Comparison of ENCODE assay signal across 35 mouse cellular contexts in genomic region chr7:143093847-143094246, GRCm38 (mm10). TPM values are rescaled to one million over a fixed set of nuclear protein-coding genes. Genes with fewer than 3 reads are reported as not detected.
"Had no signal": no experiment of that assay in that cellular context is flagged by ENCODE, and none has a peak within 500 bp of the region (broad histone marks: within the 10 kb centered on the region; RNA-seq: fewer than 3 reads in every experiment).

No protein-coding gene starts in this region.

- H3K4me2 ChIP-seq: limb, embryonic 12.5 days; limb, embryonic 13.5 days; limb, embryonic 15.5 days; liver, embryonic 11.5 days; liver, embryonic 12.5 days; liver, embryonic 13.5 days; liver, embryonic 15.5 days; lung, embryonic 14.5 days; lung, embryonic 15.5 days; midbrain, embryonic 11.5 days; midbrain, embryonic 12.5 days; midbrain, embryonic 13.5 days; midbrain, embryonic 15.5 days had no signal

- H3K27me3 ChIP-seq: limb, embryonic 12.5 days; limb, embryonic 13.5 days; limb, embryonic 15.5 days; lung, embryonic 15.5 days; midbrain, embryonic 15.5 days had no signal

- H3K9me3 ChIP-seq: limb, embryonic 10.5 days; limb, embryonic 12.5 days; limb, embryonic 13.5 days; limb, embryonic 15.5 days; liver, embryonic 12.5 days; liver, embryonic 13.5 days; liver, embryonic 15.5 days; lung, embryonic 15.5 days; midbrain, embryonic 10.5 days; midbrain, embryonic 12.5 days; midbrain, embryonic 13.5 days; midbrain, embryonic 15.5 days had no signal

- H3K9ac ChIP-seq: limb, embryonic 12.5 days; limb, embryonic 13.5 days; limb, embryonic 15.5 days; liver, embryonic 12.5 days; liver, embryonic 13.5 days; liver, embryonic 14.5 days; liver, embryonic 15.5 days; liver, postnatal 0 days; lung, embryonic 14.5 days; lung, embryonic 15.5 days; midbrain, embryonic 12.5 days; midbrain, embryonic 13.5 days; midbrain, embryonic 15.5 days had no signal

- H3K36me3 ChIP-seq: limb, embryonic 10.5 days; limb, embryonic 12.5 days; limb, embryonic 13.5 days; limb, embryonic 15.5 days; liver, embryonic 12.5 days; liver, embryonic 13.5 days; liver, embryonic 15.5 days; lung, embryonic 15.5 days; midbrain, embryonic 10.5 days; midbrain, embryonic 12.5 days; midbrain, embryonic 13.5 days; midbrain, embryonic 15.5 days had no signal

- H3K27ac ChIP-seq: limb, embryonic 10.5 days; limb, embryonic 12.5 days; limb, embryonic 13.5 days; limb, embryonic 15.5 days; liver, embryonic 12.5 days; liver, embryonic 13.5 days; liver, embryonic 14.5 days; liver, embryonic 15.5 days; lung, embryonic 15.5 days; macrophage; midbrain, embryonic 10.5 days; midbrain, embryonic 12.5 days; midbrain, embryonic 13.5 days; midbrain, embryonic 15.5 days had no signal

- H3K4me3 ChIP-seq: limb, embryonic 10.5 days; limb, embryonic 12.5 days; limb, embryonic 13.5 days; limb, embryonic 15.5 days; liver, embryonic 12.5 days; liver, embryonic 13.5 days; liver, embryonic 15.5 days; lung, embryonic 15.5 days; megakaryocyte, embryonic 14.5 days; midbrain, embryonic 10.5 days; midbrain, embryonic 12.5 days; midbrain, embryonic 13.5 days; midbrain, embryonic 15.5 days; myocyte had no signal

- H3K4me1 ChIP-seq: limb, embryonic 12.5 days; liver, embryonic 12.5 days; liver, embryonic 13.5 days; liver, embryonic 15.5 days; lung, embryonic 15.5 days; midbrain, embryonic 10.5 days; midbrain, embryonic 12.5 days; midbrain, embryonic 13.5 days; midbrain, embryonic 15.5 days had no signal

- ATAC-seq: liver, embryonic 12.5 days; liver, postnatal 0 days; midbrain, embryonic 13.5 days; midbrain, embryonic 15.5 days; midbrain, embryonic 16.5 days had no signal

- DNase-seq: left cerebral cortex, postnatal 4 days; liver; liver, embryonic 13.5 days; liver, postnatal 0 days; lung, adult 18-20 months; lung, adult 2 months; lung, embryonic 14.5 days; lung, postnatal 10 days; lung, postnatal 14 days; lung, postnatal 36 days; lung, postnatal 4 days; midbrain, embryonic 14.5 days had no signal

RNA-seq across cellular contexts. Expression of gene Trpm5, which starts 0.6 kb away (rescaled TPM):
- total RNA-seq: left cerebral cortex, postnatal 25 days; left cerebral cortex, postnatal 36 days; megakaryocyte progenitor cell, adult 5-6 weeks; megakaryocyte, adult 5-6 weeks; monocyte, adult 5-6 weeks had no signal
- polyA plus RNA-seq: macrophage had no signal

RNA-seq across cellular contexts. Expression of gene Kcnq1, which starts 12.3 kb away (rescaled TPM):
- total RNA-seq: megakaryocyte progenitor cell, adult 5-6 weeks; megakaryocyte, adult 5-6 weeks; monocyte, adult 5-6 weeks had no signal
